Mouse (Mus musculus) C2C12 (cell line): ENCODE measurements around the gene Lrch1.

Source experiments
- CEBPB ChIP-seq: IDR thresholded peaks from one replicate; pipeline ENCODE4 v1.6.1; 2011; ENCODE audit warnings: low read depth, mild to moderate bottlenecking, control low read depth, moderate library complexity
- CTCF ChIP-seq: IDR thresholded peaks from one replicate; pipeline ENCODE4 v1.5.1; 2011; ENCODE audit not compliant: control insufficient read depth, insufficient read depth, insufficient read length
- FOSL1 ChIP-seq: IDR thresholded peaks from one replicate; pipeline ENCODE4 v1.8.0; 2011; ENCODE audit warnings: mild to moderate bottlenecking, low read length; ENCODE audit not compliant: poor library complexity, insufficient read depth, severe bottlenecking
- MYOD1 ChIP-seq: IDR thresholded peaks from one replicate; pipeline ENCODE4 v1.6.1; 2011; ENCODE audit warnings: low read depth; ENCODE audit not compliant: control insufficient read depth, insufficient read length
- MYOG ChIP-seq: IDR thresholded peaks from one replicate; pipeline ENCODE4 v1.6.1; 2011; ENCODE audit not compliant: control insufficient read depth, insufficient read length; ENCODE audit errors: extremely low read depth
- USF1 ChIP-seq: IDR thresholded peaks from one replicate; pipeline ENCODE4 v1.6.1; 2011; ENCODE audit warnings: low read depth, mild to moderate bottlenecking, control low read depth, moderate library complexity

- TF ChIP-seq CTCF (no peak), CEBPB (no peak), FOSL1 (no peak), MYOD1 (no peak), USF1 (no peak), MYOG (no peak)
These were observed 179.8 kb downstream of the Lrch1 start for GRCm38 (mm10) chr14:74767892-74768291.
